Mouse (Mus musculus) spleen, adult 2 months (tissue): Measurements from ENCODE around the gene Sp1. TPM values are rescaled to one million over a fixed set of nuclear protein-coding genes. Genes with fewer than 3 reads are reported as not detected.

Experiments used
- DNase-seq, 2 experiments: peaks; one replicate each; pipeline versions ENCODE4 v3.0.0 to v3.0.0-alpha.2; 2012 to 2021; ENCODE audit warnings: low spot score in 2 of 2, low read depth in 1 of 2
- H3K27ac ChIP-seq: fragments of 200-500 bp; 2 replicates; pipeline ENCODE4 v1.5.1; 2012; ENCODE audit warnings: low read length, inconsistent platforms; ENCODE audit not compliant: insufficient read depth
- H3K27me3 ChIP-seq: fragments of 200-500 bp; 2 replicates; pipeline ENCODE4 v1.6.1; 2012; ENCODE audit warnings: mild to moderate bottlenecking, moderate library complexity, low read length, inconsistent platforms; ENCODE audit not compliant: control insufficient read depth, insufficient read depth
- H3K36me3 ChIP-seq: fragments of 200-500 bp; 2 replicates; pipeline ENCODE4 v1.6.1; 2012; ENCODE audit warnings: mild to moderate bottlenecking, low read length, inconsistent platforms; ENCODE audit not compliant: control insufficient read depth, insufficient read depth
- H3K4me1 ChIP-seq: fragments of 200-500 bp; 2 replicates; pipeline ENCODE4 v1.6.1; 2011; ENCODE audit warnings: inconsistent platforms; ENCODE audit not compliant: control insufficient read depth, insufficient read depth, insufficient read length
- H3K4me3 ChIP-seq: fragments of 200-500 bp; 2 replicates; pipeline ENCODE4 v1.5.1; 2011; ENCODE audit warnings: mild to moderate bottlenecking, inconsistent platforms; ENCODE audit not compliant: insufficient read depth, insufficient read length; ENCODE audit errors: extremely low read depth
- CTCF ChIP-seq: fragments of 200-500 bp; IDR thresholded peaks from 2 replicates; pipeline ENCODE4 v1.5.1; 2011; ENCODE audit warnings: mild to moderate bottlenecking, inconsistent platforms; ENCODE audit not compliant: insufficient read depth, insufficient read length, insufficient replicate concordance; ENCODE audit errors: extremely low read depth
- POLR2A ChIP-seq: fragments of 200-500 bp; IDR thresholded peaks from 2 replicates; pipeline ENCODE4 v1.6.1; 2011; ENCODE audit warnings: low read depth, low read length, inconsistent platforms
- WGBS: fragments of 180-500 bp; shearing (Covaris S2); methylation state at CpG from one replicate; pipeline ENCODE4 v1.1.7; 2018; 5-methylcytosine and 5-hydroxymethylcytosine counted together
- polyA plus RNA-seq: library from polyadenylated mRNA; depleted of rRNA; stranded (reverse); fragments of >200 nt; gene quantifications from 2 replicates; pipeline ENCODE4 v1.2.3, GENCODE M21; 2012

The Sp1 gene
- polyA plus RNA-seq, 1 experiment: 22.7 TPM

DNA sequence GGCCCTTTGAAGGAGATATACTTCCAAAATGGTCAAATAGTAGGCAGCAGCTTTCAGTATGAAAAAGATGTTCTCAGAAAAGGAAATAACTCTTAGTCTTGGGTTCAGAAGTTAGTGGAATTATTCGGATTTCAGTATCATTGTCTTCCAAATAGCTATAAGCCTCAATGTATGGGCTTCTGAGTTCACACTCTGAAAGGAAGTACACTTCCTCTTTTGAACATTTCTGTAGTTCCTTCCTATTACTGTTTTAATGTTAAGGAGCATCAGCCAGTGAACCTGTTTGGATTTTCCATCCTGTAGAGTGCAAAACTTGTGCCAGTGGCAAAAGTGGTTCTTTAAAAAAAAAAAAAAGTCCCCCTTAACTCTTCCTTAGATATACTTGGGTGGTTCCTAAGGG is 26.1 kb downstream of the Sp1 start:
- Histone ChIP-seq H3K4me3 (no peak overlapping the region), H3K36me3 (peaks cover 47% of the 10 kb centered on the region), H3K4me1 (no peaks in the 10 kb centered on the region), H3K27me3 (no peaks in the 10 kb centered on the region), H3K27ac (no peak overlapping the region)
- no peak for DNase-seq
- TF ChIP-seq CTCF (no peak), POLR2A (no peak)
- WGBS: 50% methylated on average over 1 of the region's 1 CpGs

DNA sequence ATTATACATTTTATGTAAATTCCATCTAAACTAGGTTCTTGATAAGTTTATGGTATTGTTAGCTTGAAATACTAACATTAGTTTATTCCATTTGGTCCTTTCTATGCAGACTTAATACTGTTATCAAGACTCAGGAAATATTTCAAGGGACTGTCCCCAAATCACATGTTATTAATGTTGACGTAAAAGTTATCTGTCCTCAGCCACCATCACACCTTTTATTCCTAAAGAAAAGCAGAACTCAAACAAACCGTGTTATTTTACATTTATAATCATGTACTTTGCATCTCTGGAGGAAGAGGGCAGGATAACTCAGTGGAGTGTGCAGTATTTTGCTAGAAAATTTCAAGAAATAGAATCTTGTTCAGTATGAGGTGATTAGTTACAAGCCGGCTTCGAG is 27.2 kb downstream of the Sp1 start:
- no peak overlapping the region for H3K27ac ChIP-seq
- no peak for DNase-seq
- H3K4me1 ChIP-seq: no peaks in the 10 kb centered on the region
- WGBS: 84% methylated on average over 4 of the region's 4 CpGs
- peaks cover 45% of the 10 kb centered on the region for H3K36me3 ChIP-seq
- H3K4me3 ChIP-seq: no peak overlapping the region
- TF ChIP-seq POLR2A (no peak), CTCF (no peak)
- no peaks in the 10 kb centered on the region for H3K27me3 ChIP-seq

DNA sequence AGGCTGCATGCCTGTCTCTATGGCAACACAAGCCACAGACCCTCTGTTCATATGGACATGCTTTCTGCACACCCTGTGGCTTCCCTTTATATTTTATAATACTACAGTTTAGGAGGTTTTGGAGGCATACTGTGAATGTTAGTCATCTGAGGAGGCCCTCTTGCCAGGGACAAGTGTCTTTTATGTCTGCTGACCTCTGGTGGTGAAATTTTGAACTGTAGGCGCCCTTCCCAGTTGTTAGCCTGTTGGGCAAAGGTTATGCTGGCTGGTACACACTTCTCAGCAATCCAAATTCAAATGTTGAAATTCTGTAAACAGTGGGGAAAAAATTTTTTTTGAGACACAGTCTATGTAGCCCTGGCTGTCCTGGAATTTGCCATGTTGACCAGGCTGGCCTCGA is 36.5 kb downstream of the Sp1 start:
- 51% methylated on average over 2 of the region's 2 CpGs for WGBS
- TF ChIP-seq POLR2A (no peak), CTCF (peak; percentile 44; the same call in 1 of the 2 replicates)
- peak; percentile 46 to 75 for DNase-seq

DNA sequence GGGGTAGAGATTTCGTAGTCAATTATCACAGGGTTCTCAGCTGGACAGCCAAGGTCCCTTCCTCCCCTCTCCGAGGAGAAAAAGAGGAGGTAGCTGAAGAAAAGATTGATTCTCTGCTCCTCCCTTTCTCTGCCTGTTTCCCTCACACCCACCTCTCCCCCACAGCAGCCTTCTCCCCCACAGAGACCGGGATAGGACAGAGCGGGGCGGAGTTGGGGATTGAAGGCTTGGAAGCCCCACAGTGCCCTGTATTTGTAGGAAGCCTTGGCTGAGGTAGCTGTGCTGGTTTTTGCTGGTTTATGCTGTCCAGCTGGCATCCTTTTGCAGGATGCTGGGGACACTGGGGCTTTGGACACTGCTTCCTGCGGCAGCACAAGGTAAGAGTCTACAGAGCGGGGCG is 39.2 kb downstream of the Sp1 start, which contains the start of gene Amhr2:
TSS of gene Amhr2 (plus strand) at position 222 of the 400 bp plus-strand sequence.
- Histone ChIP-seq H3K4me1 (no peaks in the 10 kb centered on the region), H3K36me3 (no peaks in the 10 kb centered on the region), H3K27ac (no peak within 1 kb of the TSS), H3K27me3 (no peaks in the 10 kb centered on the region), H3K4me3 (no peak within 1 kb of the TSS)
- WGBS: 90% methylated on average over 8 of the region's 8 CpGs
- TF ChIP-seq POLR2A: no peak
- no peak for DNase-seq

More for the DNA sequence above, 36.5 kb downstream of the Sp1 start:
- Histone ChIP-seq H3K36me3 (no peaks in the 10 kb centered on the region), H3K27ac (no peak overlapping the region), H3K27me3 (no peaks in the 10 kb centered on the region), H3K4me1 (no peaks in the 10 kb centered on the region), H3K4me3 (no peak overlapping the region)

DNA sequence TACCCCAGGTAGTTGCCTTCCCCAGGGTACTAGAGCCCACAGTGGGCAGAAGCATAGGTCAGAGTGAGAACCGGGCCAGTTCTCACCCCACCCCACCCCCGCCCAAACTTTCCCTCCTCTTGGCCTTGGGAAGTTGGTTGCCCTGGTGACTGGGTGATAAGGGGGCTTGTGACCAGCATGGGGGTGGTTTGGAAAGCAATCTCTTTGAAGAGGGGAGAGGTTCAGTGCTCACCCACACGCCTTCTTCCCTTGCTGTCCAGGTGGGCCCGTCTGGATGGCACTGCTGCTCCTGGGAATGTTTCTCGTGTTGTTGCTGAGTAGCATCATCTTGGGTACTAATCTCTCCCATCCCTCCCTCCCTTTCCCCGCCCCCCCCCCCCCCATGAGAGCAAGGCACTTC is 40.5 kb downstream of the Sp1 start:
- no peak for DNase-seq
- Histone ChIP-seq H3K4me1 (no peaks in the 10 kb centered on the region), H3K27me3 (no peaks in the 10 kb centered on the region), H3K36me3 (no peaks in the 10 kb centered on the region), H3K27ac (no peak overlapping the region), H3K4me3 (no peak overlapping the region)
- TF ChIP-seq CTCF: no peak
- no peak for TF ChIP-seq POLR2A
- 78% methylated on average over 5 of the region's 6 CpGs for WGBS

DNA sequence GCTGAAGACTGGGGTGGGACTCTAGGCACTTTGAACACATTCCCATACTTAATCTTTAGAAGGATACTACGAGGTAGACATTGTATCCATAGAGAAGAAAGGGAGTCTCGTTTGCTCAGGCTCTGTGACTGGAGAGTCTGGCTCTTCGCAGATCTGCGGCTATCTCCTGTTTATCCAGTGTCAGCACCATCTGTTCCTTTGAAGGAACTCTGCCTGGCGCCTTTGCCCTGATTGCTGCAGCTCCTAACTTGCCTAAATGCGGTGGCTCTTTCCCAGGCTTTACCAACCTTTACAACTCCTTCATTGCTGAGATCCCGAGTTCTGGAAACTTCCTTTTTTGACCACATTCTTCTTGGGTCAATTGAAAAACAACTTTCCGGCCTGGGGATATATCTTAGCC is 43.4 kb downstream of the Sp1 start:
- WGBS: 83% methylated on average over 8 of the region's 8 CpGs
- no peak for DNase-seq
- no peaks in the 10 kb centered on the region for H3K27me3 ChIP-seq
- H3K27ac ChIP-seq: no peak overlapping the region
- H3K4me1 ChIP-seq: no peaks in the 10 kb centered on the region
- no peak overlapping the region for H3K4me3 ChIP-seq
- TF ChIP-seq POLR2A (no peak), CTCF (no peak)
- H3K36me3 ChIP-seq: no peaks in the 10 kb centered on the region

DNA sequence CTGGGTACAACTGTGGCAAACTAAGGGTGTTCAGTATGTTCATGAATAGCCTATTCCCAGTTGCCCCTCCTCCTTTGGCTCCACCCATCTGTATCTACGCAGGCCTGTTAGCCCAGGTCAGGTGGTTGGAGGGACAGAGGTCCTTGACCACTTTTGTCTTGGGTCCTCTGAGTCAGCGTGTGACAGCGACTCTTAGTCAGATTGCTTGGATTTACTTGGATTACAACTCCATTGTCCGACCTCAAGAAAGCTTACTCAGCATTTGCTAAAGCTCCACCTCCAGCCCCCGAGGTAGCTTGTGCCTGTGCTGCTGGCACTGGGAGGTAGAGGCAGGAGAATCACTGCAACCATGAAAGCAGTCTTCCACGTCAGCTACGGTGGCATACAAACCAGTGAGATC is 45.0 kb downstream of the Sp1 start:
- no peak overlapping the region for H3K27ac ChIP-seq

More for the DNA sequence above, 45.0 kb downstream of the Sp1 start:
- 63% methylated on average over 7 of the region's 7 CpGs for WGBS
- Histone ChIP-seq H3K4me1 (no peaks in the 10 kb centered on the region), H3K4me3 (no peak overlapping the region), H3K36me3 (no peaks in the 10 kb centered on the region), H3K27me3 (no peaks in the 10 kb centered on the region)
- TF ChIP-seq POLR2A (no peak), CTCF (no peak)
- DNase-seq: no peak
